Mouse (Mus musculus) midbrain, embryonic 13.5 days (tissue): Measurements from ENCODE around the gene Atf7ip2. TPM values are rescaled to one million over a fixed set of nuclear protein-coding genes. Genes with fewer than 3 reads are reported as not detected.
"Not testable (repeated sequence)": the region's sequence is repeated elsewhere in the genome, so short reads cannot be mapped to it uniquely, and the experiment has no call there.

Experiments used
- ATAC-seq: fragments of 200-750 bp; cut with Nextera tagmentation; 2 replicates; pipeline ENCODE4 v1.8.0; 2017; ENCODE audit warnings: mild to moderate bottlenecking, moderate TSS enrichment, moderate library complexity
- H3K27ac ChIP-seq: fragments of 300-500 bp; sonication (generic); 2 replicates; pipeline ENCODE4 v1.5.1; 2015; ENCODE audit warnings: inconsistent platforms, mild to moderate bottlenecking, moderate library complexity
- H3K27me3 ChIP-seq: fragments of 300-500 bp; sonication (generic); 2 replicates; pipeline ENCODE4 v1.6.1; 2015; ENCODE audit warnings: mild to moderate bottlenecking, inconsistent platforms
- H3K36me3 ChIP-seq: fragments of 300-500 bp; sonication (generic); 2 replicates; pipeline ENCODE4 v1.6.1; 2015; ENCODE audit warnings: mild to moderate bottlenecking, inconsistent platforms
- H3K4me1 ChIP-seq: fragments of 300-500 bp; sonication (generic); replicated peaks from 2 replicates; pipeline ENCODE4 v1.6.1; 2015; ENCODE audit warnings: inconsistent platforms
- H3K4me2 ChIP-seq: fragments of 300-500 bp; sonication (generic); replicated peaks from 2 replicates; pipeline ENCODE4 v1.6.1; 2015; ENCODE audit warnings: moderate library complexity, mild to moderate bottlenecking, inconsistent platforms
- H3K4me3 ChIP-seq: fragments of 300-500 bp; sonication (generic); replicated peaks from 2 replicates; pipeline ENCODE4 v1.5.1; 2015; ENCODE audit warnings: mild to moderate bottlenecking, inconsistent platforms
- H3K9ac ChIP-seq: fragments of 300-500 bp; sonication (generic); replicated peaks from 2 replicates; pipeline ENCODE4 v1.6.1; 2015; ENCODE audit warnings: mild to moderate bottlenecking, inconsistent platforms
- H3K9me3 ChIP-seq: fragments of 300-500 bp; sonication (generic); 2 replicates; pipeline ENCODE4 v1.6.1; 2016; ENCODE audit warnings: mild to moderate bottlenecking, inconsistent platforms
- WGBS: fragments of 180-500 bp; shearing (Covaris S2); methylation state at CpG from one replicate; pipeline ENCODE4 v1.1.7; 2015; 5-methylcytosine and 5-hydroxymethylcytosine counted together
- polyA plus RNA-seq: library from polyadenylated mRNA; unstranded; fragments of >200 nt; fragmentation: Nextera tagmentation; extraction: Ambion mirVana; gene quantifications from 2 replicates; pipeline ENCODE4 v1.2.1, GENCODE M21; 2015

Gene Atf7ip2
- polyA plus RNA-seq, result 0.23 and 0.28 TPM in 2 replicates

GRCm38 (mm10) chr16:10192679-10193506 lies at the start of gene Atf7ip2:
Gene Atf7ip2 (plus strand): TSS chr16:10192712.
- peak; percentile 100 for ATAC-seq
- no peak within 1 kb of the TSS for H3K27ac ChIP-seq
- H3K36me3 ChIP-seq, result no peaks in the 10 kb centered on the region
- 1% methylated on average over 62 of the region's 63 CpGs for WGBS
- H3K9ac ChIP-seq, result peak within 1 kb of the TSS; percentile 65
- peak within 1 kb of the TSS; percentile 98 for H3K4me2 ChIP-seq
- H3K4me3 ChIP-seq, result peak within 1 kb of the TSS; percentile 55
- H3K27me3 ChIP-seq, result peaks cover 10% of the 10 kb centered on the region; the same call in 1 of the 2 replicates
- H3K9me3 ChIP-seq, result peaks cover 3% of the 10 kb centered on the region; the same call in 1 of the 2 replicates
- H3K4me1 ChIP-seq, result peaks cover 8% of the 10 kb centered on the region

- no peak overlapping the region for H3K27ac ChIP-seq
- no peaks in the 10 kb centered on the region for H3K9me3 ChIP-seq
- no peak overlapping the region for H3K9ac ChIP-seq
- no peak overlapping the region for H3K4me3 ChIP-seq
- no peak for ATAC-seq
- no peaks in the 10 kb centered on the region for H3K4me1 ChIP-seq
- 87% methylated on average over 2 of the region's 2 CpGs for WGBS
- H3K27me3 ChIP-seq, result no peaks in the 10 kb centered on the region
- H3K4me2 ChIP-seq, result no peak overlapping the region
- H3K36me3 ChIP-seq, result no peaks in the 10 kb centered on the region
Observed at GRCm38 (mm10) chr16:10143166-10143565, 49.3 kb upstream of the Atf7ip2 start.

GRCm38 (mm10) chr16:10147401-10147800 lies 45.1 kb upstream of the Atf7ip2 start:
- Histone ChIP-seq H3K4me3 (no peak overlapping the region), H3K27me3 (no peaks in the 10 kb centered on the region), H3K27ac (no peak overlapping the region), H3K9ac (no peak overlapping the region), H3K36me3 (no peaks in the 10 kb centered on the region), H3K9me3 (no peaks in the 10 kb centered on the region), H3K4me1 (no peaks in the 10 kb centered on the region), H3K4me2 (no peak overlapping the region)
- whole genome bisulfite sequencing, result 92% methylated on average over 5 of the region's 5 CpGs
- no peak for ATAC-seq

DNA sequence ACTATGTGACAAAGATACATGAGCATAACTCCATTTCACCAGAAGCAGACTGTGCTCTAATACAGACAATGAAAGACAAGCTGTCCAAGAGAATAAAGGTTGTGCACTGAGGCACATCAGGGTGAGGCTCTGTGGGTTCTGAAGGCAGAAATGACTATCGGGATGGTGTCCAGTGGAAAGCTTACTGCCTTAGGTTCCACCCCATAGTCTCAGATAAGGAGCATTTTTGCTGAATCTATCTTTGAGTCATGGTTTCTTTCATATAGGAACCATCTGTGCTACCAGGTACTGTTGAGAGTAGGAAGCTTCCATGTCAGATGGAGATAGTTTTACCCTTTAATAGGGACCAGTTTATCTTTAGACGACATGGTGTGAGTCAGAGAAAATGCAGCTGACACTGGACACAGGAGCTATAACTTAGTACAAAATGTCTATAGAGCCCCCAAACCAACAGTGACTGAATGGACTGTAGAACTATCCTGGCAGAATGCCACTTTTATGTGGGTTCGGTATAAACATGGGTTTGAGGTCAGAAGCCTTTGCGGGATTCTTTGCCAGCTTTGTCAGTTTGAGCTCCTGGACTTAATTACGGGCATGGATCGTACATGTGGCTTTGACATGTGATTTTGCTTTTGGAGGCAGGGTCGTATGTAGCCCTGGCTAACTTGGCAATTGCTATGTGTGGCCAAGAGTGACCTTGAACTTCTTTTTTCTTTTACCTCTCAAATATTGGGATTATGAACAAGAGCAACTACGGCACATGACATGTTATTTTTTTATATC lies 23.2 kb upstream of the Atf7ip2 start:
- no peaks in the 10 kb centered on the region; the same call in 1 of the 2 replicates for H3K9me3 ChIP-seq
- H3K27me3 ChIP-seq, result no peaks in the 10 kb centered on the region
- no peak overlapping the region for H3K4me3 ChIP-seq
- ATAC-seq, result no peak
- no peak overlapping the region for H3K4me2 ChIP-seq
- H3K36me3 ChIP-seq, result no peaks in the 10 kb centered on the region
- 94% methylated on average over 8 of the region's 8 CpGs for WGBS
- no peak overlapping the region for H3K9ac ChIP-seq
- no peaks in the 10 kb centered on the region for H3K4me1 ChIP-seq
- H3K27ac ChIP-seq, result no peak overlapping the region

GRCm38 (mm10) chr16:10170005-10170404 lies 22.5 kb upstream of the Atf7ip2 start, which contains the start of gene Rpl39l:
Gene Rpl39l (plus strand): TSS chr16:10170226.
- Histone ChIP-seq H3K27ac (no peak within 1 kb of the TSS), H3K9ac (no peak within 1 kb of the TSS), H3K4me1 (no peaks in the 10 kb centered on the region), H3K27me3 (no peaks in the 10 kb centered on the region), H3K36me3 (no peaks in the 10 kb centered on the region), H3K9me3 (no peaks in the 10 kb centered on the region; the same call in 1 of the 2 replicates), H3K4me3 (no peak within 1 kb of the TSS), H3K4me2 (no peak within 1 kb of the TSS)
- WGBS, result 89% methylated on average over 22 of the region's 22 CpGs
- ATAC-seq, result no peak

- Histone ChIP-seq H3K27me3 (no peaks in the 10 kb centered on the region), H3K4me3 (no peak overlapping the region), H3K4me2 (no peak overlapping the region), H3K9ac (no peak overlapping the region), H3K27ac (no peak overlapping the region), H3K36me3 (no peaks in the 10 kb centered on the region), H3K4me1 (no peaks in the 10 kb centered on the region), H3K9me3 (no peaks in the 10 kb centered on the region)
- 95% methylated on average over 4 of the region's 4 CpGs for WGBS
- no peak for ATAC-seq
Observed at GRCm38 (mm10) chr16:10171276-10171675, 21.2 kb upstream of the Atf7ip2 start.

DNA sequence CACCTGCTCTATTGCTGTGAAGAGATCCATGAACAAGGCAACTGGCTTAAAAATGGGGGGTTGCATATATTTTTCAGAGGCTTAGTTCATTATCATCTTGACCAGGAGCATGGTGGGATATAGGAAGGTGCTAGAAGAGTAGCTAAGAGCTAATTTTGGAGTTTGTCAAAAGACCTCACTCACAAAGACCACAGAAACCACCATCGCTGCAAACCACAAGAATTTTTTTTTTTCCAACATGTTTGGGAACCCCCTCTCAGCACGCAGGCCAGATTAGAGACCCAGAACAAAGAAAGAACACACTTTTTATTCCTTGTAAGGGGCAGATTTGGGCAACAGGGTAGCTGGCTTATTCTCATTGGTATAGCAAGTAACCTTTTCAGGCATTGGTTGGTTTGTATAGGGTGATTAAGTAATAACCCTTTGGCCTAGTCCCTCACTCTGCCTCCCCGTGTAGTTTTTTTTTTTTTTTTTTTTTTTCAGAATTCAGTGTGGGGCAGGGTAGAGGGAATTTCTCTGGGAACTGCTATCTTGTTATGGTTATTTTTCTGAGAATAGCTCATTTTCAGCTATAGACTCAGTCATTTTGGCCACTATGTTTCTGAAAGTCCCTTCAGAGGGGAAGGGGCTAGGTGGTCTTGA lies 20.2 kb upstream of the Atf7ip2 start:
- no peak for ATAC-seq
- no peak overlapping the region for H3K27ac ChIP-seq
- H3K27me3 ChIP-seq, result no peaks in the 10 kb centered on the region
- no peak overlapping the region for H3K4me3 ChIP-seq
- 87% methylated on average over 3 of the region's 3 CpGs for WGBS
- H3K9ac ChIP-seq, result no peak overlapping the region
- no peaks in the 10 kb centered on the region for H3K36me3 ChIP-seq
- 0 out of 2 replicates have a peak, but pooled peaks cover 3% of the 10 kb centered on the region for H3K9me3 ChIP-seq
- no peak overlapping the region for H3K4me2 ChIP-seq
- no peaks in the 10 kb centered on the region for H3K4me1 ChIP-seq

- H3K9ac ChIP-seq, H3K36me3 ChIP-seq, H3K4me2 ChIP-seq, ATAC-seq, H3K4me1 ChIP-seq, H3K27ac ChIP-seq, H3K27me3 ChIP-seq, H3K4me3 ChIP-seq: not testable (repeated sequence)
- WGBS, result 98% methylated on average over 10 of the region's 10 CpGs
- H3K9me3 ChIP-seq, result peaks cover 50% of the 10 kb centered on the region
Observed at GRCm38 (mm10) chr16:10187461-10187860, 5.1 kb upstream of the Atf7ip2 start.

GRCm38 (mm10) chr16:10208777-10209176 lies 16.3 kb downstream of the Atf7ip2 start:
- no peaks in the 10 kb centered on the region for H3K9me3 ChIP-seq
- no peak for ATAC-seq
- H3K4me1 ChIP-seq, result no peaks in the 10 kb centered on the region
- 80% methylated on average over 1 of the region's 1 CpGs for WGBS
- H3K36me3 ChIP-seq, result no peaks in the 10 kb centered on the region
- H3K4me3 ChIP-seq, result no peak overlapping the region
- no peak overlapping the region for H3K9ac ChIP-seq
- no peak overlapping the region for H3K27ac ChIP-seq
- H3K27me3 ChIP-seq, result no peaks in the 10 kb centered on the region
- no peak overlapping the region for H3K4me2 ChIP-seq

- not testable (repeated sequence) for H3K9ac ChIP-seq, H3K27me3 ChIP-seq, H3K4me2 ChIP-seq, H3K4me1 ChIP-seq, ATAC-seq, H3K9me3 ChIP-seq, H3K4me3 ChIP-seq, H3K36me3 ChIP-seq, H3K27ac ChIP-seq
- 96% methylated on average over 1 of the region's 1 CpGs for WGBS
Observed at GRCm38 (mm10) chr16:10216366-10216765, 23.9 kb downstream of the Atf7ip2 start.

DNA sequence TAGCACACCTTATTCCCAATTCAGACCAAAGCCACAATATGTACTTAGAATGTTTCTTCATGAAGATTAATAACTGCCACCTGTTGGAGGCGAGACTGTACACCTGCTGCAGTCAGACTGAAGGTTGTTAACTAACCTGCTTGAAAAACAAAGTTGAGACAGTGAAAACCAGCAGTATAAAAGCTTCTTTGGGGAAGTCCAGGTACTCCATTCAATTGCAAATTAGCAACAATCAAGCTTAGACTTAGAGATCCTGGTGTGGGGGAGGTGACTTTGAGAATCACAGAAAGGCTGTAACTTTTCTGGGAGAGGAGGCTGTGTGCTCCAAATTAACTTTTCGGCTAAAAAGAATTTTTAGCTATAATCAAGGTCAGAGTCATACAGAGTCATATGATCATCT lies 24.5 kb downstream of the Atf7ip2 start:
- H3K9ac ChIP-seq, H3K9me3 ChIP-seq, H3K27me3 ChIP-seq, H3K4me2 ChIP-seq, H3K4me1 ChIP-seq, ATAC-seq, H3K36me3 ChIP-seq, H3K4me3 ChIP-seq, H3K27ac ChIP-seq: not testable (repeated sequence)
- WGBS, result 95% methylated on average over 2 of the region's 2 CpGs

DNA sequence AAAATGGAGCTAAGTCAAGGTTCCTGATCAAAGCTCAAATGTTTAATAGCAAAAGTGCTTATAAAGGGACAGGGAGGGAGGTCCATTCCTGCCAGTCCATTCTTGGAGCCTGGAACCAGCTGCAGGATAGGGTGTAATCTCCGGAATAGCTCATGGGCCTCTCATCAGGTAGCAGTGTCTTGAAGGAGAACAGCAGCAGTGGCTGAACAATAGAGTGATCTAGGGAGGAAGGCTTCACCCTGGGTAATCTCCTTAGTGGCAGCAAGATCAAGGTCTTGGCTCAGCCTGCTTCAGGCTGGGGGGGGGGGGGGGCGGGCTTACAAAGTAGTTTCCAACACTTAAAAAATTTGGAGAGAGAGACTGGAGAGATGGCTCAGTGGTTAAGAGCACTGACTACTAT lies 34.8 kb downstream of the Atf7ip2 start:
- ATAC-seq, result no peak
- Histone ChIP-seq H3K9me3 (no peaks in the 10 kb centered on the region), H3K9ac (no peak overlapping the region), H3K36me3 (no peaks in the 10 kb centered on the region), H3K27me3 (no peaks in the 10 kb centered on the region), H3K4me3 (no peak overlapping the region), H3K4me1 (no peaks in the 10 kb centered on the region), H3K27ac (no peak overlapping the region), H3K4me2 (no peak overlapping the region)
- WGBS, result 5% methylated on average over 2 of the region's 2 CpGs
